Mouse (Mus musculus): Measurements from ENCODE around the gene Rrm1. TPM values are rescaled to one million over a fixed set of nuclear protein-coding genes. Genes with fewer than 3 reads are reported as not detected.
A peak's percentile ranks its signal among the peaks of the same experiment; 100 is the strongest.
"Not testable (repeated sequence)": the region's sequence is repeated elsewhere in the genome, so short reads cannot be mapped to it uniquely, and the experiment has no call there.

Rrm1 gene
- total RNA-seq, 2 experiments from 2014 or later: 8.4 to 11.5 TPM

DNA sequence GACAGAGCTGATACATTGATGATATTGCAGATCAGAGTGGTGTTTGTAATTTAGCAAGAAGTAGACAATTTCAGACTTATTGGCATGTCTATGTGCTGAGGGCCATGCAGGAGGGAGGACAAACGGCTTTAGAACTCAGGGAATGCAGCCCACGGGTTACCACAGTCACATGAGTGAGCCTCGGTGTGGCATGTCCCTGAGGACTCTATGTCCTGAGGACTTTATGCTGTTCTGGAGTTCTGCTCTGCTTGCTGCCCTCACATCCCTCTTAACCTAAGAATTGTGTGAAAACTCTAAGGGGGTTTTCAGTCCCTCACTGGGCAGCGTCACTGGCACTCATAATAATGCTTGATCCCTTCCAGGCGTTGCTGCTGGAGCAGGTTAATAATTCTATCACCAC lies 31.2 kb downstream of the Rrm1 start:
- DNase-seq (ENCODE audit: low spot score): no peak
- intact Hi-C loops (cut with DNase I): no loop called here

DNA sequence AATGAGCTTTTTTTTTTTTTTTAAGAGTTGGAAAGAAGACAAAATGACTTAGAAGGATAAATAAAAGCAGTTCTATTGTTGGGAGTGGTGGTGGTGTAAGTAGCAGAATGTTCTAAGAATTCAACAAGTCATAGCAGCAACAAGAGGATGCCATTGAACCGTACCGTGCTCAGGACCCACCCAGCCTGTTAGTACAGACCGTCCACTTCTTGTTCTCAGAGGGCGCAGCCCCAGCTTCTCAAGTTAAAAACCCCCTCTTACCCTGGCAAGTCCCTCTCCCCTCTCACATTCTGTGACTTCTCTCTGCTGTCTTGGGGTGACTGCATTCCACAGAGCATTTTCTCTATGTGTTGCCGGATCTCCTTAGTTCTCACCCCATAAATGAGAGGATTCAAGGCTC lies 35.1 kb downstream of the Rrm1 start:
- intact Hi-C loops (cut with DNase I): no loop called here
- DNase-seq (ENCODE audit: low spot score): no peak

DNA sequence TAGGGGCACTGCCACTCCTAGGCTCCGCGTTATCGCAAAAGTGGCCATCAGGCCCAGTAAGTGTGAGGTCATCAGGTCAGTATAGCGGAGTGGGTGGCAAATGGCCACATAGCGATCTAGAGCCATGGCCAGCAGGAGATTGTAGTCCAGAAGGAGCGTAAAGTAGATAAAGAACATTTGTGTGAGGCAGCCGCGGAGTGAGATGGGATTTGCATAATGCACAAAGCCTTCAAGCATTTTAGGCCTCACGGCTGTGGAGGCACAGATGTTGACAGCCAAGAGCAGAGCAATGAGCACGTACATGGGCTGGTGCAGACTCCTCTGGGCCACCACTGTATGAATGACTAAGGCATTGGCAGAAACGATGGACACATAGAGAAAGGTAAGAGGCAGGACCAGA lies 35.9 kb downstream of the Rrm1 start:
- intact Hi-C loops (cut with DNase I): no loop called here
- no peak for DNase-seq (ENCODE audit: low spot score)

DNA sequence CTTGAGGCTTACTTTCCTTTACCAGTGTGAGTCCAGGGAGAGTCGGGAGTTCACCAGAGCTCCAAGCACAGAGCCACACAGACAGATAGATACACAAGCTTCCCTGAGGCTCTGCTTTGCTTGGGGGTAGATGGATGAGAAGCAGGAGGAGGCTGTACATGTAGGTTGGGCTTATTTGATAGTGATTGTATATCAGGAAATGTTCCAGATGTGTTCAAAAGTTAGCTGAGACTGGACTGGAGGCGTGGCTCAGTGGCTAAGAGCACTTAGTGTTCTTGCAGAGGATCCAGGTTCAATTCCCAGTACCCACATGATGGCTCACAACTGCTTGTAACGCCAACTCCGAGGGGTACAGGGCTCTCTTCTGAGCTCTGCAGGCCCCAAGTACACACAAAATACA lies 36.9 kb downstream of the Rrm1 start:
- intact Hi-C loops (cut with DNase I): no loop called here
- DNase-seq (ENCODE audit: low spot score): no peak

DNA sequence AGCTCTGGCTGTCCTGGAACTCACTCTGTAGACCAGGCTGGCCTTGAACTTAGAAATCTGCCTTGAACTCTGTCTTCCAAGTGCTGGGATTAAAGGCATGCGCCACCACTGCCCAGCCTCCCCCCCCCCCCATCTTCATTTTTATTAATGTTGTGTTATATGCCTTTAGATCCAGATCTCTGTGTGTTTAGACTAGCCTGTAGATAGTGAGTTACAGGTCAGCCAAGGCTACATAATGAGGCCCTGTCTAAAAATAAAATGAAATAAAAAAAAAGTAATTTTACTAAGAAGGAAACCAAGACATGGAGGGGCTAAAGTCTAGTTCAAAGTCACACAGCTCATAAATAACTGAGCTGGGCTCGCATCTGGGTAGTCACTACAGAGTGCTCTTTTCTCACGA lies 37.4 kb downstream of the Rrm1 start:
- intact Hi-C loops (cut with DNase I): no loop called here
- DNase-seq (ENCODE audit: low spot score): no peak

DNA sequence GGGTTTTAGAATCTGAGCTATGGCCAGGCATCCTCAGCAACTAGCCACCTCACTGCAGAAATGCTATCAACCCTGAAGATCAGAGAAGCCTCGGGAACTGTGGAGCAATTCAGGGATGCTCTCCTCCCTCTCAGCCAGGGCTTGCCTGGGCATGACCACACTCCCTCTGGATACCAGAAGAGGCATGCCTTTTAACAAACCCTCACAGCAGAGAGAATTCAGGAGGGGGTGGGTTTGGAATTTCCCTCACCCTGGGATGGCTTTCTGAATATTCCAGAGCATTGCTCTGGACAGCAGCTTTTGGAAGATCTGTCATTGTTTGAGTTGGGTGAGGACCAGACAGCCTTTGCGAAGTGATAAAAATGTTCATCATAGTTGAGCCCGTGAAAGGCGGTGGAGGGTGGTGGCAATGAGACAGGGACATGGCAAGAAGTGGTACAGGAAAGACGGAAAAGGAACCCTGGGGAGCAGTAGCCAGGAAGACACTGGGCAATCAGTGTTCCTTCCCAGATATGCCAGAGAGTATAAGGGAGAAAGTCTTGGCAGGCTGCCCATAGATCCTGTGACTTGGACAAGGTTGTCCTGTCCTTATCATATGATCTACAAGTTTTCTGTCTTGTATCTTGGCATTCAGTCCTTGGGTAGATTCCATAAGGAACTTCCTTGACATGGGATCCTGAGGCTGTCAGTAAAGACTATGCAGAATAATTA lies 38.0 kb downstream of the Rrm1 start:
- DNase-seq (ENCODE audit: low spot score): no peak
- intact Hi-C loops (cut with DNase I): no loop called here

DNA sequence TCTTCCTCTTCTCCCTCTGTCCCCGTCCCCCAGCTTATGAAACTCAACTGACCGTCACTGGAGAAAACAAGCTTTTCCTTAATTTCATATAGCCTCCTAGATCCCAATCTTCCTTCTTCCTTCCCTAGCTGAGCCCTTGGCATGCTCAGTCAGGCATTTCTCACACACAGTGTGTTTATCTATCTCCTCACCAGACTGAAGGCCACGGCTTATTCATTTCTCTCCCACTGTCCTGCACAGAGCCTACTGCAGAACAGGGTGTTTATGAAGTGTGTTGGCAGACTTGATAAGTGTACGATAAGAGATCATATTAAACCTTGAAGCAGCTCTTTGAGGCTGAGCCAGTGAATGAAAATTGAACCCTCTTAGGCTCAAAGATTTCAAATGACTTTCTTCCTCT lies 39.3 kb downstream of the Rrm1 start:
- intact Hi-C loops (cut with DNase I): no loop called here
- DNase-seq (ENCODE audit: low spot score): no peak

DNA sequence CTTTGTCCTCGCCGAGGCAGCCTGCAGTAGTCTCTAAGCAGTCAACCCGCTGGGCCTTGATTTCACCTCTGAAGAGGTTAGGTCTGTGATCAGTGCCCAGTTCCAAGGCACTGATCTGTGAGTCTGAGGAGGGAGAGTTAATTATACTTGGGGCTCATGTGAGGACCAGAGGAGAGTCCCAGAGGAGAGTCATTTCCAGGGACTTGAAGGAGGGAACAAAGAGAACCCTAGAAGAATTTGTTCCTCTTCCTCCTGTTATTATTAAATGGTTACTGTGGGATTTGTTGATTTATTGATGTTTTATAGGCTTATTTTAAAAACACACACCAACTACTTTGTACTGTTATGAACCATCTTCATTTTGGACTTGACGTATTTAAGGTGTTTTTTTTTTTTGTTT lies 40.1 kb downstream of the Rrm1 start, which contains the start of gene Olfr543:
Olfr543 (minus strand) TSS at position 101 of the 400 bp plus-strand sequence.
- DNase-seq (ENCODE audit: low spot score): no peak
- intact Hi-C loops (cut with DNase I): no loop called here

DNA sequence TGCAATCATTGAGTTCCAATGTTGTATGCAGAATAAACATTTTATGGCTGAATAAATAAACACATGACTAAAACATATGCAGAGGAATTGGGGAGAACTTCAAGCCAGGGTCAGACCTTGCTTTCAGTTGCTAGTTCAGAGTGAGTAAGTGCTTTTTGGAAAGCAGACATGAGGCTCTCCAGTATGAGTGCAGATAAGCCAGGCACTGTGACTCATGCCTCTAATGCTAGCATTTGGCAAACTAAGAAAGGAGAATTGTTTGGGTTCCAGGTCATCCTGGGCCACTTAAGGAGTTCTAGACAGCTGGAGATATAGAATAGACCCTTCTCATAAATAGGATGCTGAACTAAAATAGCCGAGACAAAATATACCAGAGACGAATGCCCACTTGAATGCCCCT lies 42.2 kb downstream of the Rrm1 start:
- intact Hi-C loops (cut with DNase I): no loop called here
- DNase-seq (ENCODE audit: low spot score): no peak

DNA sequence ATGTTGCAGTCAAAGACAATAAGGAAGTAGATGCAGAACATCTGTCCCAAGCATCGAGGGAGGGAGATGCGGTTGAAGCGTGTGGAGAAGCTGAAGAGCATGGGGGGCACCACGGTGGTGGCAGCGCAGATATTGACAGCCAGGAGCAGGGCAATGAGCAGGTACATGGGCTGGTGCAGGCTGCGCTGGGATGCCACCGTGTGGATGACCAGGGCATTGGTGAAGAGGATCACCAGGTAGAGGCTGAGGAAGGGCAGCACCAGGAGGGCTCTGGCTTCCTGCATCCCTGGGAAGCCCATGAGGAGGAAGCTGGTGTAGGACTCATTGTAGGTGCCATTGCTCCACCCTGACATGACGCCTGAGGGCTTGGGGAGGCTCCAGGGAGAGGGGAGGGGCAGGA lies 43.3 kb downstream of the Rrm1 start:
- DNase-seq (ENCODE audit: low spot score); intact Hi-C loops (cut with DNase I): not testable (repeated sequence)

DNA sequence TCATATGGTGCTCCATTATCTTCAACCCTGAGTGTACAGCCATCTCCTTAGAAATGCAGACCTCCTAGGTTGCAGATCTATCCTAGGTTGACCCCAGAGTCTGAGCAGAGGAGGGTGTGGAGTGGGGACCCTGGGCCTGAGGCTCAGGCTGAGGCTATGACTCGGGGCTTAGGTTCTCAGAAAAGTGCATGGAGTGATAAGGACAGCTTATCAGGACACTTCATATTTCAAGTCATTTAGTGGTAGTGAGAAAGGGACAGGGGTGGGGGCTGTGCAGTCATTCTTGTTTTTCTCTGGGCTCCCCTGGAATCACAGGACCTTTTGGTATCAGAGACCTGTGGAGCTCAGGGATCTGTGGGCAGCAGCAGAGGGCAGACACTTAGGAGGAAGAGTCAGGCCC lies 44.6 kb downstream of the Rrm1 start:
- DNase-seq (ENCODE audit: low spot score): no peak
- intact Hi-C loops (cut with DNase I): no loop called here

DNA sequence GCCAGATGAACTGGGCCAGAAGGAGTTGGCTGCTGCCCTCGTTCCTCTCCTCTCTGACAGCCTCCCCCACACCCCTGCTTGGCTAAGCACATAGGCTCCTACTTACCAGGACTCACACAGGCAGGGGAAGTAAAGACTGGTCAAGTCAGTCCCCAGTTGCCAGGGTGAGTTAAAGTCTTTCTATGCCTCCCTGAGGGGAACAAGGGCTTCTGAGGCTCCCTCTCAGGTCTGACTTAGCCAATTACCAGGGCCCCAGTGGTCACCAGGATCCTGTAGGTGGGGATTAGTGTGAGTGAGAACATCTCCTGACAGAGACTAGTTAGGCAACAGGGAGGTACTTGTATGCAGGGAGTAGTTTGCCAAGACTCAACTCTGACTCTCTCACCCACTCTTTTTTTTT lies 46.7 kb downstream of the Rrm1 start, which contains the start of gene Olfr544:
Olfr544 (minus strand) TSS at position 153 of the 400 bp plus-strand sequence.
- no peak for DNase-seq (ENCODE audit: low spot score)
- intact Hi-C loops (cut with DNase I): no loop called here

DNA sequence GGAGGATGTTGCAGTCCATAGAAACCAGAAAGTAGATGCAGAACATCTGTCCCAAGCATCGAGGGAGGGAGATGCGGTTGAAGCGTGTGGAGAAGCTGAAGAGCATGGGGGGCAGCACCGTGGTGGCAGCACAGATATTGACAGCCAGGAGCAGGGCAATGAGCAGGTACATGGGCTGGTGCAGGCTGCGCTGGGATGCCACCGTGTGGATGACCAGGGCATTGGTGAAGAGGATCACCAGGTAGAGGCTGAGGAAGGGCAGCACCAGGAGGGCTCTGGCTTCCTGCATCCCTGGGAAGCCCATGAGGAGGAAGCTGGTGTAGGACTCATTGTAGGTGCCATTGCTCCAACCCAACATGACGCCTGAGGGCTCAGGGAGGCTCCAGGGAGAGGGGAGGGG lies 52.9 kb downstream of the Rrm1 start:
- intact Hi-C loops (cut with DNase I); DNase-seq (ENCODE audit: low spot score): not testable (repeated sequence)

DNA sequence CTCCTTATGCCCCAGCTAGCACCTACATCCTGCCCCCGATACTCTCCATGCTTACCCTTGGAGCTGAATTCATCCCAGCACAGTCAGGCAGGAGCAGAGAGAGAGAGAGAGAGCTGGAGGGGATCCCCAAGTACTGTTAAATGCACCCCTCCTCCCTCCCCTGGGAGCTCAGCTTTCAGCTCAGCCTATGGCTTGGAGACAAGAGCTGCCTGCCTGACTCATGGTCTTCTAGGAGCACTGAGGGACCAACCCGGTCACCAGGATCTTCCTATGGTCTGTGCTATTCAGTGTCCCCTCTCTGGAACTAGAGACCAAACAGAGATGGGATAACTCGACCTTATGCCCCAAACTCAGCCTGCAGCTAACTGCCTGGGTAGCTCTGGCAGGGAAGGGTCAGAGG lies 58.0 kb downstream of the Rrm1 start, which contains the start of gene Olfr545:
Olfr545 (minus strand) TSS at position 101 of the 400 bp plus-strand sequence.
- intact Hi-C loops (cut with DNase I): no loop called here
- no peak for DNase-seq (ENCODE audit: low spot score)

DNA sequence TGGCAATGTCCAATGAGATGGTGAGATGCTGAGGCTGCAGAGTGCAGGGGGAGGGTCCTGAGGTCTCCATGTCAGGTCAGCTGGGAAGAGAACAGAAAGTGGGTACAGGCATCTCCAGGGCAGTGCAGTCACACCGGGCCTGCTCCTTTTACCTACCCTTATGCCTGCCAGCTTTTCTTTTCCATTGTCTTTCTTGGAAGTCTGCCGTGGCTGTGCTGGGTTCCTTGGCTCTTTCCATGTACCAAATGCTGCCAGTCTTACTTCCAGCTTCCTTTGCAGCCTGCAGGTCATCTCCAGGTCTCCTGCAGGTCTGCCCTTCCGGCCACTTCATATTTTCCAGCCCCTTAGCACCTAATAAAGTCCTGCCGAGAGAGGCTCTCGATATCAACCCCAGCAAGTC lies 60.5 kb downstream of the Rrm1 start:
- intact Hi-C loops (cut with DNase I): no loop called here
- DNase-seq (ENCODE audit: low spot score): no peak

DNA sequence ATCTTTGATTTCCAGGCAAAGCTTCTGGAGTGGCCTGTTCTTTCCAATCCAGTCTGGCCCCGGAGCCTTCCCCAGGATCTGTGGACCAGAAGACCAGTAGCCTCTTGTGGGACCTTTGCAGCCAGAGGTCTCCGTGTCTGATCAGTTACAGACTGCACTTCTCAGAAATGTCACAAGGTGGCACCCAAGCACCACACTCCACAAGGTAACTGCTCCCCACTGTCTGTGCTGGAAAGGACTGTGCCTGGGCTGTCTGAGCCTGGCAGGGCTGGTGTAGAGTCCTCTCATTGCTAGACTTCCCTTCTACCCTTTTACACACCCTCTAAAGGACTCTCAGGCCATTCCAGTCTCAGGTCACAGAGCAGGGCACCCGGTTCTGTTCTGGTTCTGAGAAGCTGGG lies 65.4 kb downstream of the Rrm1 start:
- intact Hi-C loops (cut with DNase I): loop anchor here (5.0 kb wide), 2 partner anchors 1300 to 1435 kb away; partner anchors contain the start of gene Olfr633
- DNase-seq (ENCODE audit: low spot score): peak; percentile 27

DNA sequence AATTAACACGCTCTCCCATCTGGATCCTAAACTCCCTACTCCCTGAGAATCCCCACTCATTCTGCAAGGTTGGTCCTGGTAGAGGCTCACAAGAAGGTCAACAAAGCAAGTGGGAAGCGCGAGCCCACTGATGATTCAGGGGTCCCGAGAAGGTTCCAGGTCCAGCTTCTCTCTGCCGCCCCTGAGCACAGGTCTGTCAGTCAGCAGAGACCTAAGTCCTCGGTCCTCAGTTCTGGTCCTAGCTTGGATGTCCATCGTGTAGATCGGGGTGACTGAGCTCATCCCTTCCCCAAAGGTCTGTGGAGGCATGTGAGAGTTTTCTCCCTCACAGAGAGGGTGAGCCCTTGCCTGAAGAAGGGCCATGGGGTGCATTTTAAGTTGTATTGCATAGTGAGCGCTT lies 66.6 kb downstream of the Rrm1 start:
- DNase-seq (ENCODE audit: low spot score): no peak
- intact Hi-C loops (cut with DNase I): loop anchor here (5.0 kb wide), 2 partner anchors 1299 to 1434 kb away; partner anchors contain the start of gene Olfr633

DNA sequence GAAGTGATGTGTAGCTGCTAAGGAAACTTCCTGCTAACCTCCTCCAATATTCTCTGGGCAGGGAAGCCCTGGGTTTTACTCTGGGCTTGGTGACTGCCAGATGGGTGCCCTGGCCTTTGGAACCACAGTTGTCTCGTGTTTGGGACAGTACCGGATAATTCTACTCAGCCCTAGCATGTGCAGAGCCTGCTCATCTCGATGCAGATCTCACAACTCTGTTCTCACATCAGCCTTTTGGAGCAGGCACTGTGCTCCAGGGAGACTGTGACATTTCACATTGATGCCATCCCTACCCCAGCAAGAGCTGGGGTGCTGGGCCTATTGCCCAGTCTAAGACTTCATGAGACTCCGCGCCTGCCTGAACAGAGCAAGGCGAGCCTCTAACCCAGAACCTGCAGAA lies 67.2 kb downstream of the Rrm1 start:
- no peak for DNase-seq (ENCODE audit: low spot score)
- intact Hi-C loops (cut with DNase I): loop anchor here (5.0 kb wide), 2 partner anchors 1299 to 1434 kb away; partner anchors contain the start of gene Olfr633

DNA sequence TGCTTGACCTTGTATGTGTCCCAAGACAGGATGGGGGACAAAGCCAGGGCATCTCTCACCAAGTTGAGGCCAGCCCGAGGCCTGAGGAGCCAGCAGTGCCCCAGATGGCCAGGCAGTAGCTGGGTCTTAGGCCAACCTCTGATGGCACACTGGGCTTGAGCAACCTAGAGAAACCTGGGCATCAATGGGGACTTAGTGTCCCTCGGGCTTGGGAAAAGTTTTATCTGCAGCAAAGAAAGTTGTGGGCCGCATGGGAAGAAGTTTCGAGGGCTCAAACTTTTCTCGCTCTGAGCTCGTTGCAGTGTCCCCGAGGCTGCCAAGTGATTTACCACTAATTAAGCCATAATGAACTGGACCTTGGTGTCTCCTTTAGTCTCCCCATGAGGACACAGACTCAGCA lies 68.2 kb downstream of the Rrm1 start:
- intact Hi-C loops (cut with DNase I): loop anchor here (5.0 kb wide), 3 partner anchors 243 to 1433 kb away; partner anchors contain the start of gene Olfr633
- DNase-seq (ENCODE audit: low spot score): no peak

DNA sequence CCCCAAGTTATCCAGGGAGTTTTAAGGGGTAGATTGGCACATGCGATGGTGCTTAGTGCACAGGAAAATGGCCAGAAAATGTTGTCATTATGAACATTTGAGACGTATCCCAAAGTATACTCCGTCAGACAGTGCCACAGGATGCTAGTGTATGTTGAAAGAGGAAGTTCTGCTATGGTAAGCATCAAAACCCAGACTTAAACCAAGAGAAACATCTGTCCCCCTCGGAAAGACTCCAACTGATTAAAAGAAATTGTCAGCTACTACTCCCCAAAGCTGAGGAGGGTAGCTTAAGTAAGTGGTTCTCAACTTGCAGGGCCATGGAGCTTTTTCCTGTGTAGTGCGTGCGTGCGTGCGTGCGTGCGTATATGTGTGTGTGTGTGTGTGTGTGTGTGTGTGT lies 70.4 kb downstream of the Rrm1 start:
- no peak for DNase-seq (ENCODE audit: low spot score)
- intact Hi-C loops (cut with DNase I): loop anchor here (2.0 to 5.0 kb wide), 2 partner anchors 125 to 240 kb away; no protein-coding TSS in a partner anchor

DNA sequence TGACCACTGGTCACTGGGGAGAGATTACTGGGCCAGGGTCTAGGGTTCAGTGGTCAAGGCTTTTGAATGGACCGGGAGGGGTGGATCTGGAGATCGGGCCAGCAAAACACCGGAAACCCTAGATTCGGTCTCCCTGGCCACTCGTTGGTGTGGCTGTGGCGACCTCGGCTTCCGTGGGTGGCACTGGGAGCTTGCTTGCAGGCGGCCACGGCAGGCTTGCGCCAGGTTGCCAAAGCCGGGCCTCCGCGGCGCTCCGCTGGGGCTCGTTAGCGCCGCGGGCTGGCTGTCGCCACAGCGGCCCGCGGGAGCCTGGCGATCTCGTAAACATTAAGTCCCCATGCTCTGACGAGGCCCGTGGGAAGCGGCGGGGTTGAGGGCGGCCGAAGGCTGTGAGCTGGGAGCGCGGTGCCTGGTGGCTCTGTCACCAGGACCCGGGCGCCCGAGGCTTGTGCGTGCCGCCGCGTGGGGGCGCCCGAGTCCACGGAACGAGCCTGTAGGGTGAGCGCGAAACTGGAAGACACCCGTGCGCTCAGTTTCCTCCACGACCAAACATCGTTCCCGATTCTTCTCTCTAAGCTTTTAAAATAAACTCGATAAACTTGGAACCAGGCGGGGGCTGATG lies 71.4 kb downstream of the Rrm1 start:
- intact Hi-C loops (cut with DNase I): loop anchor here (1.0 to 5.0 kb wide), 3 partner anchors 124 to 406 kb away; no protein-coding TSS in a partner anchor

More for the DNA sequence above, 71.4 kb downstream of the Rrm1 start:
- DNase-seq (ENCODE audit: low spot score): peak; percentile 58

All from heart, postnatal 25 days (tissue).